Mouse (Mus musculus): ENCODE results near the gene Fzd7. TPM values are rescaled to one million over a fixed set of nuclear protein-coding genes. Genes with fewer than 3 reads are reported as not detected.

Fzd7 gene
- total RNA-seq, 2 experiments from 2014 or later: 0.43 to 3.1 TPM

Other genes with a start within 250 kb of the Fzd7 start
- gene Als2, start 245.2 kb upstream of the Fzd7 start, total RNA-seq (2015; ENCODE audit: low replicate concordance): 3.1 and 12.3 TPM in 2 replicates
- 5.5 and 6.3 TPM in 2 replicates for gene Als2, start 245.2 kb upstream of the Fzd7 start, total RNA-seq (2017; ENCODE audit: low replicate concordance)
- not detected in 2 replicates for gene Cdk15, start 225.5 kb upstream of the Fzd7 start, total RNA-seq (2015; ENCODE audit: low replicate concordance)
- not detected in 2 replicates for gene Cdk15, start 225.5 kb upstream of the Fzd7 start, total RNA-seq (2017; ENCODE audit: low replicate concordance)
- not detected in 2 replicates for gene Gm973, start 33.8 kb downstream of the Fzd7 start, total RNA-seq (2015; ENCODE audit: low replicate concordance)
- 7.0 TPM in 1 of 2 replicates, not detected in the other for gene Gm973, start 33.8 kb downstream of the Fzd7 start, total RNA-seq (2017; ENCODE audit: low replicate concordance)
- 67.4 and 77.5 TPM in 2 replicates for gene Sumo1, start 188.4 kb downstream of the Fzd7 start, total RNA-seq (2015; ENCODE audit: low replicate concordance)
- 58.0 and 82.0 TPM in 2 replicates for gene Sumo1, start 188.4 kb downstream of the Fzd7 start, total RNA-seq (2017; ENCODE audit: low replicate concordance)
- 38.7 and 88.6 TPM in 2 replicates for gene Nop58, start 202.5 kb downstream of the Fzd7 start, total RNA-seq (2015; ENCODE audit: low replicate concordance)
- 115 TPM in 2 replicates for gene Nop58, start 202.5 kb downstream of the Fzd7 start, total RNA-seq (2017; ENCODE audit: low replicate concordance)